Mouse (Mus musculus) heart, adult 2 months (tissue): ENCODE results near the gene Kmt2a.

ENCODE experiments used
- CTCF ChIP-seq: fragments of 200-600 bp; IDR thresholded peaks from 2 replicates; pipeline ENCODE4 v1.8.1; 2022; ENCODE audit warnings: antibody characterized with exemption, mild to moderate bottlenecking, moderate library complexity
- EP300 ChIP-seq: fragments of 200-500 bp; IDR thresholded peaks from 2 replicates; pipeline ENCODE4 v1.6.1; 2011; ENCODE audit warnings: low read depth, low read length, control low read depth; ENCODE audit not compliant: insufficient read depth
- POLR2A ChIP-seq: fragments of 200-500 bp; IDR thresholded peaks from 2 replicates; pipeline ENCODE4 v1.6.1; 2011; ENCODE audit warnings: mild to moderate bottlenecking, low read depth, low read length, control low read depth; ENCODE audit not compliant: insufficient read depth

DNA sequence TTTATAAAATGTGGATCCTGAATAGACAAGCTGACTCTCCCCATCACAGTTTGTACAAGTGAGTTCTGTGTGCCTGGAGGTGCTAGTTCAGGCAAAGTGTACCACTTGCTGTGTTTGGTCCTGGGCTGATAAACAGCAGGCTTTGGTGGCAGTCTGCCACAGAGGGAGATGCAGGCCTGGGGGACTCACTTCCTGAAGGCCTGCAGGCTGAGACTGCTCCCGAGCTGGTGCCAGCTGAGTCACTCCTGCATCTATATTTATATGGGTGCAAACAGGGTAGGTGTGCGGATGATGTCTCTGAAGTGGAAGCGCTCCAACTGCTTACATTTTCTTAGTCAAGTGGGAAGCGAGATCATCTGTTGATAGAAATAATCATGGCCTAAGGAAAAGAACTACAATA, 24.5 kb upstream of the Kmt2a start:
- TF ChIP-seq POLR2A: no peak
- 0 out of 2 replicates have a peak, but pooled peaks have one; percentile 34 for TF ChIP-seq EP300
- no peak for TF ChIP-seq CTCF
